Mouse (Mus musculus): ENCODE measurements around the gene Alg2. TPM values are rescaled to one million over a fixed set of nuclear protein-coding genes. Genes with fewer than 3 reads are reported as not detected.
A peak's percentile ranks its signal among the peaks of the same experiment; 100 is the strongest.

Alg2 gene
- polyA plus RNA-seq, 1 experiment from 2014 or later, result 74.1 TPM

DNA sequence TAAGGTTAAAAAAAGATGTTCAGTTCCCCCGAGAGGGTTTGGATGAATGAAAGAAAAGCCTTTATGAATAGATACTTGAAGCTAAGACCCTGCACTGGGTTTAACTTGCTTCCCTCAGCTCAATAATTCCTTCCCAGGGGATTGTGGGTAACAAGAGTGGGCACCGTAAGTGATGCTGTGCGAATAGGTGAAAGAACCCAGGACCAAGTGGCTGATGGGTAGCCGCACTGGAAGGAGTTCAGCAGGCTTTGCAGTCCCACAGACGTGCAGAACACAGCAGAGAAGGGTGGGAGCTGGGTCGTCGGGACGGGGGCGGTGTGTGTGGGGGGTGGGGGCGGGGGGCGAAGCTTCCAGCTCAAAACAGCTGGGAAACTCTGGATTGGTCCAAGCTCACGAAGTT lies 39.0 kb downstream of the Alg2 start:
- Histone ChIP-seq H3K4me2 (replicated peaks; ENCODE audit: low read depth, low read length) (no peak overlapping the region), H3K4me1 (ENCODE audit: insufficient read depth, low read length) (no peaks in the 10 kb centered on the region), H3K9ac (replicated peaks; ENCODE audit: low read length) (no peak overlapping the region), H3K27me3 (ENCODE audit: insufficient read depth, low read length) (peaks cover 19% of the 10 kb centered on the region; the same call in 1 of the 2 replicates), H3K27ac (ENCODE audit: low read length) (no peak overlapping the region), H3K36me3 (ENCODE audit: insufficient read depth, low read length) (no peaks in the 10 kb centered on the region), H3K9me3 (ENCODE audit: low read length) (no peaks in the 10 kb centered on the region), H3K4me3 (ENCODE audit: low read length) (no peak overlapping the region)
- WGBS, result 64% methylated on average over 12 of the region's 12 CpGs
- no peak for ATAC-seq (ENCODE audit: low FRiP score, low TSS enrichment)

- no peaks in the 10 kb centered on the region for H3K9me3 ChIP-seq (ENCODE audit: low read length)
- H3K4me2 ChIP-seq (replicated peaks; ENCODE audit: low read depth, low read length), result no peak overlapping the region
- no peak for ATAC-seq (ENCODE audit: low FRiP score, low TSS enrichment)
- H3K27ac ChIP-seq (ENCODE audit: low read length), result no peak overlapping the region
- H3K9ac ChIP-seq (replicated peaks; ENCODE audit: low read length), result no peak overlapping the region
- 68% methylated on average over 6 of the region's 7 CpGs for WGBS
- no peaks in the 10 kb centered on the region for H3K4me1 ChIP-seq (ENCODE audit: insufficient read depth, low read length)
- H3K36me3 ChIP-seq (ENCODE audit: insufficient read depth, low read length), result no peaks in the 10 kb centered on the region
- H3K27me3 ChIP-seq (ENCODE audit: insufficient read depth, low read length), result peaks cover 19% of the 10 kb centered on the region; the same call in 1 of the 2 replicates
- no peak overlapping the region for H3K4me3 ChIP-seq (ENCODE audit: low read length)
Measured at GRCm38 (mm10) chr4:47432766-47433165, 41.4 kb downstream of the Alg2 start.

GRCm38 (mm10) chr4:47431081-47431480 lies 43.1 kb downstream of the Alg2 start:
- Histone ChIP-seq H3K27ac (ENCODE audit: low read length) (no peak overlapping the region), H3K4me1 (ENCODE audit: insufficient read depth, low read length) (no peaks in the 10 kb centered on the region), H3K4me3 (ENCODE audit: low read length) (no peak overlapping the region), H3K9me3 (ENCODE audit: low read length) (no peaks in the 10 kb centered on the region), H3K9ac (replicated peaks; ENCODE audit: low read length) (no peak overlapping the region), H3K27me3 (ENCODE audit: insufficient read depth, low read length) (peaks cover 15% of the 10 kb centered on the region; the same call in 1 of the 2 replicates), H3K36me3 (ENCODE audit: insufficient read depth, low read length) (no peaks in the 10 kb centered on the region), H3K4me2 (replicated peaks; ENCODE audit: low read depth, low read length) (no peak overlapping the region)
- 89% methylated on average over 5 of the region's 5 CpGs for WGBS
- no peak for ATAC-seq (ENCODE audit: low FRiP score, low TSS enrichment)

- peaks cover 10% of the 10 kb centered on the region; the same call in 1 of the 2 replicates for H3K27me3 ChIP-seq (ENCODE audit: insufficient read depth, low read length)
- no peak overlapping the region for H3K4me3 ChIP-seq (ENCODE audit: low read length)
- H3K9ac ChIP-seq (replicated peaks; ENCODE audit: low read length), result no peak overlapping the region
- no peak for ATAC-seq (ENCODE audit: low FRiP score, low TSS enrichment)
- no peaks in the 10 kb centered on the region for H3K9me3 ChIP-seq (ENCODE audit: low read length)
- no peaks in the 10 kb centered on the region for H3K36me3 ChIP-seq (ENCODE audit: insufficient read depth, low read length)
- no peaks in the 10 kb centered on the region for H3K4me1 ChIP-seq (ENCODE audit: insufficient read depth, low read length)
- H3K4me2 ChIP-seq (replicated peaks; ENCODE audit: low read depth, low read length), result no peak overlapping the region
- no peak overlapping the region for H3K27ac ChIP-seq (ENCODE audit: low read length)
- 47% methylated on average over 6 of the region's 6 CpGs for WGBS
Measured at GRCm38 (mm10) chr4:47430557-47430956, 43.6 kb downstream of the Alg2 start.

DNA sequence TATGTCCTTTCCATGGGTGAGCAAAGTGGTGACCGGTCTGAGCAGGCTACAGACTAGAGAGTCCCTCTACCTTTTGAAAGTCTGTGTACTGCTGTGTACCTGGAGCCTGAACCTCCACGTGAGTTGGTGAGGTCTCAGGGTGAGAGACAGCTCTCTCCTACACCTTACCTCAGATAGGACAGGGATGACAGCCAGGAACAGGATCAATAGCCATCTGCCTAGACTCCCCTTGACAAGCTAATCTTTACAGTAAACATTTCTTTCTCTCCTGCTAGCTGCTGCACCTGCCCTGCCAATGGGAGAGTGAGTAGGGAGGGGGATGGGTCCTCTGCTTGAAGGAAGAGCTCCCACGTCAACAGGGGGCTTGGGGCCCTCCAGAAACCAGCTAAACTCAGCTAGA lies 46.5 kb downstream of the Alg2 start:
- 60% methylated on average over 3 of the region's 3 CpGs for WGBS
- H3K36me3 ChIP-seq (ENCODE audit: insufficient read depth, low read length), result no peaks in the 10 kb centered on the region
- no peak overlapping the region for H3K27ac ChIP-seq (ENCODE audit: low read length)
- no peak overlapping the region for H3K9ac ChIP-seq (replicated peaks; ENCODE audit: low read length)
- no peak for ATAC-seq (ENCODE audit: low FRiP score, low TSS enrichment)
- no peak overlapping the region for H3K4me3 ChIP-seq (ENCODE audit: low read length)
- H3K27me3 ChIP-seq (ENCODE audit: insufficient read depth, low read length), result 0 out of 2 replicates have a peak, but pooled peaks cover 4% of the 10 kb centered on the region
- peaks cover 21% of the 10 kb centered on the region for H3K4me1 ChIP-seq (ENCODE audit: insufficient read depth, low read length)
- H3K9me3 ChIP-seq (ENCODE audit: low read length), result no peaks in the 10 kb centered on the region
- H3K4me2 ChIP-seq (replicated peaks; ENCODE audit: low read depth, low read length), result no peak overlapping the region

DNA sequence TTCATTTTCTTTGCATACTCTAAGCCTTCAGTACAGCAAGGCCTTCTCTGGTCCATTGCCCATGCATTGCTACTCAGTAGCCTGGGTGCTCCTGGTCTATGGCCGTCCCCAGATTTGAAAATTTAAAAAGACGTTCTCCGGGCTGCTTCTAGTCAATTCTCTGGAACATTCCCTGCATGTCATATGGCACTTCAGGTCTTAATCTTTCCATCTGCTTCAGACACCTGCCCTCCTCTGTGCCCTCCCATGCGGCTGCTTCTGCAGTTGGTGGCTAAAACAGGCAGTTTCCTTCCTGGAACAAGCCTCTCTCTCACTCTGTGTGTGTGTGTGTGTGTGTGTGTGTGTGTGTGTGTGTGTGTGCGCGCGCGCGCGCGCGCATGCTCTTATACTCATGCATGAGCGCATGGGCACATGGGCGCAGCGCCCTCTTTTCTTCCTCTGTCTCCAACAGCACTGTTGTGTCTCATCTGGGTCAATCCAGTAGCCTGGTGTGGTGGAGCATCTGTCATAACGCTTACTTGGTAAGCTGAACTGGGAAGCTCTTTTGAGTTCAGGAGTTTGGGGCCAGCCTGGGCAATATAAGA lies 48.8 kb downstream of the Alg2 start:
- H3K9ac ChIP-seq (replicated peaks; ENCODE audit: low read length), result no peak overlapping the region
- H3K4me2 ChIP-seq (replicated peaks; ENCODE audit: low read depth, low read length), result no peak overlapping the region
- no peaks in the 10 kb centered on the region for H3K36me3 ChIP-seq (ENCODE audit: insufficient read depth, low read length)
- 0 out of 2 replicates have a peak, but pooled peaks cover 4% of the 10 kb centered on the region for H3K27me3 ChIP-seq (ENCODE audit: insufficient read depth, low read length)
- H3K4me1 ChIP-seq (ENCODE audit: insufficient read depth, low read length), result peaks cover 23% of the 10 kb centered on the region
- no peak overlapping the region for H3K4me3 ChIP-seq (ENCODE audit: low read length)
- H3K9me3 ChIP-seq (ENCODE audit: low read length), result no peaks in the 10 kb centered on the region
- peak; percentile 14; the same call in 1 of the 2 replicates for ATAC-seq (ENCODE audit: low FRiP score, low TSS enrichment)
- WGBS, result 75% methylated on average over 16 of the region's 16 CpGs
- no peak overlapping the region for H3K27ac ChIP-seq (ENCODE audit: low read length)

- no peaks in the 10 kb centered on the region for H3K36me3 ChIP-seq (ENCODE audit: insufficient read depth, low read length)
- no peak overlapping the region for H3K4me2 ChIP-seq (replicated peaks; ENCODE audit: low read depth, low read length)
- H3K27ac ChIP-seq (ENCODE audit: low read length), result no peak overlapping the region
- H3K4me3 ChIP-seq (ENCODE audit: low read length), result no peak overlapping the region
- peaks cover 23% of the 10 kb centered on the region for H3K4me1 ChIP-seq (ENCODE audit: insufficient read depth, low read length)
- 1% methylated on average over 2 of the region's 2 CpGs for WGBS
- no peaks in the 10 kb centered on the region for H3K9me3 ChIP-seq (ENCODE audit: low read length)
- ATAC-seq (ENCODE audit: low FRiP score, low TSS enrichment), result peak; percentile 43; the same call in 1 of the 2 replicates
- 0 out of 2 replicates have a peak, but pooled peaks cover 4% of the 10 kb centered on the region for H3K27me3 ChIP-seq (ENCODE audit: insufficient read depth, low read length)
- no peak overlapping the region for H3K9ac ChIP-seq (replicated peaks; ENCODE audit: low read length)
Measured at GRCm38 (mm10) chr4:47424376-47424775, 49.8 kb downstream of the Alg2 start.

- Histone ChIP-seq H3K9ac (replicated peaks; ENCODE audit: low read length) (no peak overlapping the region), H3K4me2 (replicated peaks; ENCODE audit: low read depth, low read length) (no peak overlapping the region), H3K27ac (ENCODE audit: low read length) (no peak overlapping the region), H3K9me3 (ENCODE audit: low read length) (no peaks in the 10 kb centered on the region), H3K27me3 (ENCODE audit: insufficient read depth, low read length) (0 out of 2 replicates have a peak, but pooled peaks cover 4% of the 10 kb centered on the region), H3K4me1 (ENCODE audit: insufficient read depth, low read length) (peaks cover 23% of the 10 kb centered on the region), H3K4me3 (ENCODE audit: low read length) (no peak overlapping the region), H3K36me3 (ENCODE audit: insufficient read depth, low read length) (no peaks in the 10 kb centered on the region)
- WGBS, result 85% methylated on average over 3 of the region's 3 CpGs
- ATAC-seq (ENCODE audit: low FRiP score, low TSS enrichment), result no peak
Measured at GRCm38 (mm10) chr4:47422946-47423345, 51.2 kb downstream of the Alg2 start.

DNA sequence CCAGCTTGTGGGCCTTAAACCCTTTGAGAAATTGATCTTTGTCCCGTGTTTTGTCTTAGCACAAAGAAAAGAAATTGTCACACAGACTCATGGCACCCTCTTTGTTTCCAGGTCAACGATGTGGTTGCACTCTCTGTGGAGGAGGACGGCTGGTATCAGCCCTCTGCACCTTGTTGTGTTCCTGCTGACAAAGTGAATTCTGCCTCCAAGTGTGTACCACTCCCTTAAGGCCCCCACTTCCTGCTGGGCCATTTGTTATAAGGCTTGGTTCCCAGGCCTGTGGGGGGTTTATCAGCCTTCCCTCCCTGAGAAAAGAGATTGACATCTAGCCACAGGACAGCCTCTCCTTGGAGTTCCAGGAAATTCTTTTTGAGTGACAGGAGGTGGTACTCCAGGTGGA lies 51.9 kb downstream of the Alg2 start:
- Histone ChIP-seq H3K4me2 (replicated peaks; ENCODE audit: low read depth, low read length) (no peak overlapping the region), H3K9me3 (ENCODE audit: low read length) (no peaks in the 10 kb centered on the region), H3K4me3 (ENCODE audit: low read length) (no peak overlapping the region), H3K9ac (replicated peaks; ENCODE audit: low read length) (no peak overlapping the region), H3K36me3 (ENCODE audit: insufficient read depth, low read length) (no peaks in the 10 kb centered on the region), H3K27me3 (ENCODE audit: insufficient read depth, low read length) (0 out of 2 replicates have a peak, but pooled peaks cover 2% of the 10 kb centered on the region), H3K4me1 (ENCODE audit: insufficient read depth, low read length) (peaks cover 23% of the 10 kb centered on the region), H3K27ac (ENCODE audit: low read length) (no peak overlapping the region)
- WGBS, result 31% methylated on average over 3 of the region's 3 CpGs
- no peak for ATAC-seq (ENCODE audit: low FRiP score, low TSS enrichment)

GRCm38 (mm10) chr4:47420191-47420590 lies 53.9 kb downstream of the Alg2 start:
- no peak overlapping the region for H3K9ac ChIP-seq (replicated peaks; ENCODE audit: low read length)
- H3K36me3 ChIP-seq (ENCODE audit: insufficient read depth, low read length), result 0 out of 2 replicates have a peak, but pooled peaks cover 2% of the 10 kb centered on the region
- H3K9me3 ChIP-seq (ENCODE audit: low read length), result no peaks in the 10 kb centered on the region
- H3K4me2 ChIP-seq (replicated peaks; ENCODE audit: low read depth, low read length), result no peak overlapping the region
- WGBS, result 57% methylated on average over 7 of the region's 7 CpGs
- no peak overlapping the region for H3K4me3 ChIP-seq (ENCODE audit: low read length)
- no peak overlapping the region for H3K27ac ChIP-seq (ENCODE audit: low read length)
- no peaks in the 10 kb centered on the region for H3K27me3 ChIP-seq (ENCODE audit: insufficient read depth, low read length)
- peaks cover 22% of the 10 kb centered on the region for H3K4me1 ChIP-seq (ENCODE audit: insufficient read depth, low read length)
- no peak for ATAC-seq (ENCODE audit: low FRiP score, low TSS enrichment)

Data from kidney, embryonic 16.5 days (tissue).